Mouse (Mus musculus): ENCODE measurements around the gene Them4. TPM values are rescaled to one million over a fixed set of nuclear protein-coding genes. Genes with fewer than 3 reads are reported as not detected.
"Not testable (repeated sequence)": the region's sequence is repeated elsewhere in the genome, so short reads cannot be mapped to it uniquely, and the experiment has no call there.

Gene Them4
- total RNA-seq (2014; rRNA removed) (28.7 and 32.7 TPM in 2 replicates), polyA plus RNA-seq (2015; fragmentation: Nextera tagmentation; extraction: Ambion mirVana) (72.9 and 73.0 TPM in 2 replicates)

DNA sequence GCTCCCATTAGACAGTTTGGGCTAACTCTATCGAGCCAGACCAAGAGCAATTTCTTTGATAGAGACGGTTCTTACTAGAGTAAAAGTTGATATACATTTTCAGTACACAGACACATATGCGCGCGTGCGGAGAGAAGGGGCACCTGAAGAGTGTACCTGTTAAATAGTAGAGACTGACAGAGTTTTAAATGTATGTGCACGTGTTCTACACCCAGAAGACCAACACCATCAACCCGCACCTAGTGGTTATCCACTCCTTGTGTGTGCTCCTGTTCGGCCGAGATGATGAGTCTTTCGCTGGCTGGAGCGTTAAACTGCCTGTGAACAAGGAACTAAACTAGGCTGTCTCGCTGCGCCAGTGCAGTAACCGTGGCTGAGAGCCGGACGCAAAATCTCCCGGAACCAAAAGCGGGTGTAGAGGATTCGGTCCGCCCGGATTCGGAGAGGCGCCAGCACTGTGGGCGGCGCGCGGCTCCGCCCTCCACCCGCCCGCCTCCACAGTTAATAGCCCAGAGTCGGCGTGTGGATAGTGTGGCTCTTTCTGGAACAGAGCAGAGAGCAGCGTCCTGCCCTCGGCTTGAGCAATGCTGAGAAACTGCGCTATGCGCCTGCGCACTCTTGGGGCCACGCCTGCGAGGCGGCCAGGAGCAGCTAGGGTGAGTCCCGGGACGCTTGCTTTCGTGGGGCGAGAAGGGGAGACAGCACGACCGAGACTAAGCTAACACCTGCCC lies at the start of gene Them4:
TSS of gene Them4 (plus strand) at position 457 of the 731 bp plus-strand sequence.
- ATAC-seq (ENCODE audit: low FRiP score) (peak; percentile 100), DNase-seq (ENCODE audit: low spot score) (peak; percentile 96)
- no peaks in the 10 kb centered on the region for H3K9me3 ChIP-seq (ENCODE audit: low read length)
- H3K27me3 ChIP-seq (ENCODE audit: insufficient read depth, low read length), result no peaks in the 10 kb centered on the region
- H3K4me2 ChIP-seq (ENCODE audit: low read depth, low read length, poor library complexity, severe bottlenecking), result peak within 1 kb of the TSS; percentile 52
- peak; percentile 27; the same call in 1 of the 2 replicates for TF ChIP-seq CTCF (IDR thresholded peaks at IDR 0.05)
- no peaks in the 10 kb centered on the region for H3K36me3 ChIP-seq (ENCODE audit: insufficient read depth, low read length)
- peak within 1 kb of the TSS; percentile 66 for H3K4me3 ChIP-seq (ENCODE audit: low read depth, low read length)
- H3K9ac ChIP-seq (replicated peaks; ENCODE audit: low read length, poor library complexity, severe bottlenecking), result peak within 1 kb of the TSS; percentile 86
- peak within 1 kb of the TSS; percentile 78 for H3K27ac ChIP-seq (ENCODE audit: low read depth, low read length)
- 1% methylated on average over 47 of the region's 47 CpGs for whole genome bisulfite sequencing
- H3K4me1 ChIP-seq (ENCODE audit: insufficient read depth, low read length), result 0 out of 2 replicates have a peak, but pooled peaks cover 3% of the 10 kb centered on the region

DNA sequence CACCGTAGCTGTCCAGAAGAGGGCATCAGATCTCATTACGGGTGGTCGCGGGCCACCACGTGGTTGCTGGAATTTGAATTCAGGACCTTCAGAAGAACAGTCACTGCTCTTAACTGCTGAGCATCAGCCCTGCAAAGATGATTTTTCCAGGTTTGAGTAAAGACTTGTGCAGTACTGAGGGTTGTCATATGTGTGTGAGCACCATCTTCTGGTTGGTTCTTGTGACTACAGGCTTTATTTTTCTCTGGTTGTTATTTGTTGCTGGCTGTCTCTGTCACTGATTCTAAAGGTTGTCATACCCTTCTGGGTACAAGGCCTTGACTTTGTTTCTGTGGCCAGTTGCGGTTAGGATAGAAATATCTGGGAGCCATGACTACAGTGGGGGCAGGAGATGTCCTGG lies 49.3 kb upstream of the Them4 start:
- ATAC-seq (ENCODE audit: low FRiP score) (peak; percentile 65; the same call in 1 of the 2 replicates), DNase-seq (ENCODE audit: low spot score) (peak; percentile 66)
- Histone ChIP-seq H3K4me3 (ENCODE audit: low read depth, low read length) (no peak overlapping the region), H3K27ac (ENCODE audit: low read depth, low read length) (no peak overlapping the region), H3K4me1 (ENCODE audit: insufficient read depth, low read length) (no peaks in the 10 kb centered on the region), H3K9ac (replicated peaks; ENCODE audit: low read length, poor library complexity, severe bottlenecking) (no peak overlapping the region), H3K9me3 (ENCODE audit: low read length) (no peaks in the 10 kb centered on the region), H3K27me3 (ENCODE audit: insufficient read depth, low read length) (no peaks in the 10 kb centered on the region), H3K36me3 (ENCODE audit: insufficient read depth, low read length) (no peaks in the 10 kb centered on the region), H3K4me2 (ENCODE audit: low read depth, low read length, poor library complexity, severe bottlenecking) (no peak overlapping the region)
- peak; percentile 73 for TF ChIP-seq CTCF (IDR thresholded peaks at IDR 0.05)
- WGBS, result 53% methylated on average over 6 of the region's 6 CpGs

DNA sequence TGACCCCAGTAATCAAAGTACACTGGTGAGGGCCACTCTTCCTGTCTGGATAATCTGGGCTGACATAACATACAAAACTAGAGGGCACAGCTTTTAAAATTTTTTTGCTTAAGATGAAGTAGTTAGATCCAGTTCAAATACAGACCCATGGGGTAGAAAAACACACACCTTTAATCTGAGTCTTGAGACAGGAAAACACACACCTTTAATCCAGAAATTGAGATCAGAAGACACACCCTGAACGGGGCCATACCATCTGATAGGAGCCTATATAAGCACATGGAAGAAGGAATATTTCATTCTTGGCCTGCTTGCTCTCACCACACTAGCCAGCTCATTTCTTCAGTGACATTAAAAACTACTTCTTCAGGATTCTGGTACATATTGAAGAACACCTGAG lies 46.2 kb upstream of the Them4 start, which contains the start of gene Gm4778:
TSS of gene Gm4778 (plus strand) at position 301 of the 400 bp plus-strand sequence.
- H3K4me2 ChIP-seq (ENCODE audit: low read depth, low read length, poor library complexity, severe bottlenecking); H3K4me3 ChIP-seq (ENCODE audit: low read depth, low read length); H3K9me3 ChIP-seq (ENCODE audit: low read length); H3K9ac ChIP-seq (replicated peaks; ENCODE audit: low read length, poor library complexity, severe bottlenecking); H3K27me3 ChIP-seq (ENCODE audit: insufficient read depth, low read length); H3K36me3 ChIP-seq (ENCODE audit: insufficient read depth, low read length); DNase-seq (ENCODE audit: low spot score); ATAC-seq (ENCODE audit: low FRiP score); H3K4me1 ChIP-seq (ENCODE audit: insufficient read depth, low read length); H3K27ac ChIP-seq (ENCODE audit: low read depth, low read length): not testable (repeated sequence)
- WGBS, result 100% methylated on average over 1 of the region's 1 CpGs

DNA sequence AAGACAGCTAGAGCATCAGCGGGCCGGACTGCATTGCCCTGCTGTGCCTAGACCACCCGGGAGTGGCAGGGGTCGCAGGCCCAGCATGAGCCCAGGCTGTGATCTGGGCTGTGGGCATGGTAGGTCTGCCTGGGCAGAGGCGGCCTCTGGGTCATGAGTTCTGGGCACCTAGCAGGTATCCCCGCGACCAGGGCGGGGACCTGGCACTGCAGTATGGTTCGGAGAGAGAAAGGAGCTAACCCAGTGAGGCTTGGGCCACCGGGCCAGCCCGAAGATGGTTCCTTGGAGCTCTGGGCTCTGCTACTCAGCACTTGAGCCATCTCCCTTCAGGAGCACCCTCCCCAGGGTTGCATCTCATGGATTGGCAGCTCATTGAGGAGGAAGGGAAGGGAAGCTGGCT lies 33.9 kb upstream of the Them4 start:
- Histone ChIP-seq H3K27ac (ENCODE audit: low read depth, low read length) (no peak overlapping the region), H3K4me1 (ENCODE audit: insufficient read depth, low read length) (no peaks in the 10 kb centered on the region), H3K4me2 (ENCODE audit: low read depth, low read length, poor library complexity, severe bottlenecking) (no peak overlapping the region), H3K4me3 (ENCODE audit: low read depth, low read length) (no peak overlapping the region), H3K9me3 (ENCODE audit: low read length) (no peaks in the 10 kb centered on the region), H3K36me3 (ENCODE audit: insufficient read depth, low read length) (no peaks in the 10 kb centered on the region), H3K9ac (replicated peaks; ENCODE audit: low read length, poor library complexity, severe bottlenecking) (no peak overlapping the region), H3K27me3 (ENCODE audit: insufficient read depth, low read length) (no peaks in the 10 kb centered on the region)
- DNase-seq (ENCODE audit: low spot score) (no peak), ATAC-seq (ENCODE audit: low FRiP score) (0 out of 2 replicates have a peak, but pooled peaks have one; percentile 20)
- no peak for TF ChIP-seq CTCF (IDR thresholded peaks at IDR 0.05)
- 84% methylated on average over 7 of the region's 11 CpGs for WGBS

DNA sequence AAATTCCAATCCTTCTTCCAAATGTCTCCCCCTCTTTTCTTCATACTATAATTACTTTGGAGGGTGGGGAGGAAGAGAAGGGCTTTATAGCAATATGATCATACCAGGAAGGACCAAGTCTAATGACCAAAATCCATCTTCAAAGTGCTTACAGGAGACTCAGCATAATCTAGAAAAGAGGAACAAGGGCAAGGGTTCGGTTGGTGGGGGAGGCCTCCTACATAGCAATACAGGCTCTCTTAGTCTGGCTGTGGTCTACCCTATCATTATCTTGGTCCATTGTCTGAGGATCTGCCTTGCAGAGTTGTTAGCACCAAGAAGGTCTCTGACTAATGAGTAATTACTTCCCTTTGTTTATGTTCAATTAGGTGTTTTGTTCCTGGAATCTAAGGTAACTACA lies 4.4 kb upstream of the Them4 start:
- Histone ChIP-seq H3K27me3 (ENCODE audit: insufficient read depth, low read length) (no peaks in the 10 kb centered on the region), H3K9me3 (ENCODE audit: low read length) (no peaks in the 10 kb centered on the region), H3K4me2 (ENCODE audit: low read depth, low read length, poor library complexity, severe bottlenecking) (no peak overlapping the region), H3K36me3 (ENCODE audit: insufficient read depth, low read length) (no peaks in the 10 kb centered on the region), H3K4me1 (ENCODE audit: insufficient read depth, low read length) (0 out of 2 replicates have a peak, but pooled peaks cover 3% of the 10 kb centered on the region), H3K27ac (ENCODE audit: low read depth, low read length) (no peak overlapping the region), H3K4me3 (ENCODE audit: low read depth, low read length) (no peak overlapping the region), H3K9ac (replicated peaks; ENCODE audit: low read length, poor library complexity, severe bottlenecking) (no peak overlapping the region)
- DNase-seq (ENCODE audit: low spot score) (no peak), ATAC-seq (ENCODE audit: low FRiP score) (no peak)
- TF ChIP-seq CTCF (IDR thresholded peaks at IDR 0.05), result no peak
- WGBS, result 78% methylated on average over 1 of the region's 1 CpGs

DNA sequence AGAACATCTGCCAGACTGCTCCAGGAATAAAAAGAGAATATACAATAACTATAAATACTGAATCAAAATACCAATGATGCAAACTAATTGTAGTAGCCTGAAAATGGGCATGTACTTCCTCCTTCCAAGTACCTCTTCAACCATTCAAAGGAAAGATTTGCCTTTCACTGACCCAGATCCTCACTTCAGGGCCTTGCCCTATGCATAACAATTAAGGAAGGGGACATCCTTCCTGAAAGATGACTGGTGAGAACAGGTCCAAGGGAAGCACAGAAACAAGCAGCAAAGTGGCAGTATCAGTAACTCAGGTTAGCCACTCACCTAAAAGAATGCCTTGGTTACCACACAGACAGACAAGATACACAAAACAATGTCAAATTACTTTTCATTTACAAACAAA lies 2.9 kb upstream of the Them4 start:
- H3K36me3 ChIP-seq (ENCODE audit: insufficient read depth, low read length), result no peaks in the 10 kb centered on the region
- H3K27me3 ChIP-seq (ENCODE audit: insufficient read depth, low read length), result no peaks in the 10 kb centered on the region
- H3K9ac ChIP-seq (replicated peaks; ENCODE audit: low read length, poor library complexity, severe bottlenecking), result no peak overlapping the region
- H3K4me3 ChIP-seq (ENCODE audit: low read depth, low read length), result no peak overlapping the region
- H3K4me2 ChIP-seq (ENCODE audit: low read depth, low read length, poor library complexity, severe bottlenecking), result no peak overlapping the region
- no peak for TF ChIP-seq CTCF (IDR thresholded peaks at IDR 0.05)
- DNase-seq (ENCODE audit: low spot score) (no peak), ATAC-seq (ENCODE audit: low FRiP score) (no peak)
- 0 out of 2 replicates have a peak, but pooled peaks cover 3% of the 10 kb centered on the region for H3K4me1 ChIP-seq (ENCODE audit: insufficient read depth, low read length)
- no peaks in the 10 kb centered on the region for H3K9me3 ChIP-seq (ENCODE audit: low read length)
- H3K27ac ChIP-seq (ENCODE audit: low read depth, low read length), result no peak overlapping the region

Data from midbrain, postnatal 0 days (tissue).